Mouse (Mus musculus) cerebellum, adult 18-20 months (tissue): ENCODE data around the gene Zfp39.
A peak's percentile ranks its signal among the peaks of the same experiment; 100 is the strongest.
"Not testable (repeated sequence)": the region's sequence is repeated elsewhere in the genome, so short reads cannot be mapped to it uniquely, and the experiment has no call there.

Source experiments
- DNase-seq, 2 experiments: peaks; one replicate each; pipeline ENCODE4 v3.0.0; 2021

The Zfp39 gene

DNA sequence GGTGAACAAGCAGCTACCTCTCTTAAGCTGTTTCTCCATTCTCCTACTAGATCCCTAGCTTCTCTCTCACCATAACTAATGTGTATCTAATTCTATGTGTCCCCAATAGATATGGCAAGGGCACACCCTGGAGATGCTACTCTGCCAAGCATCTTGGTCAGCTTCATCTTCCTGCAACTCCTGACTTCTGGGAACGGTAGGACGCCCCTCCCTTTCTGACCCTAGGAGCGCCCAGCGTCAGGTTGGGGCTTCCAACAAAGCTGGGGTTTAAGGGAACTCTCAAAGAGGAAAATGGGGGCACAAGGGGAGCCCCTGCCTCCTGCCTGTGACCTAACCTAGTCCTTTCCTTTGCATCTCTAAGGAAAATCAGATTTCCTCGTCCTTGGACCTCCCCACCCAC lies 14.7 kb upstream of the Zfp39 start:
- no peak for DNase-seq

DNA sequence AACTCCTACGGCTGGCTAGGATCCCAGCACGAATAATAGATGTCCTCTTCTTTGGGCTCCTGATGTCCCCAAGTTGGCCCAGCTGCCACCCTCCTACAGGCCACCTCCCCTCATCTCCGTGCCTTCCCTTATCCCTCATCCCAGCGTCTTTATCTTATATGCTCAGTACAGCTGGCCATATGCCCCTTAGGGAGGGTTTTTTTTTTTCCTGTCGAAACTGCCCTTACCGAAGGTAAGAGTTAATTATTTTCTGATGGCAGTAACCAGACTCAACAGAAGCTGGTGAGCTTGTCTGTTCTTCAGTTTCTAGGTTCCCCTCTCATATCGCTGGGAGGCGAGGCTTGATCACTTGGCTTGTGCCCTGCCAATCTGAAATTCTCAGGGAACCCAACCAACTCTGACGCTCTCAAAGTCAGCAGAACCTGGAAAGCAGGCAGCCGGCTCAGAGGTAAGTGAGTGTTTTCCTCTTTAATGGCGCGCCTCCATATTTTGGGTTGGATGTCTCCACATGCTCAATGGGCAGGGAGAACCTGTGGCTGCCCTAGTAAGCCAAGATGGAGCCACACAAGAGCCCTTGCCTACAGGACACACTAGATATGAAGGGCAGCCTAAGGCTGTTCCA lies 13.8 kb upstream of the Zfp39 start, which contains the start of gene Btnl10:
Gene Btnl10 (plus strand): TSS at position 164 of the 622 bp plus-strand sequence.
- DNase-seq: no peak

DNA sequence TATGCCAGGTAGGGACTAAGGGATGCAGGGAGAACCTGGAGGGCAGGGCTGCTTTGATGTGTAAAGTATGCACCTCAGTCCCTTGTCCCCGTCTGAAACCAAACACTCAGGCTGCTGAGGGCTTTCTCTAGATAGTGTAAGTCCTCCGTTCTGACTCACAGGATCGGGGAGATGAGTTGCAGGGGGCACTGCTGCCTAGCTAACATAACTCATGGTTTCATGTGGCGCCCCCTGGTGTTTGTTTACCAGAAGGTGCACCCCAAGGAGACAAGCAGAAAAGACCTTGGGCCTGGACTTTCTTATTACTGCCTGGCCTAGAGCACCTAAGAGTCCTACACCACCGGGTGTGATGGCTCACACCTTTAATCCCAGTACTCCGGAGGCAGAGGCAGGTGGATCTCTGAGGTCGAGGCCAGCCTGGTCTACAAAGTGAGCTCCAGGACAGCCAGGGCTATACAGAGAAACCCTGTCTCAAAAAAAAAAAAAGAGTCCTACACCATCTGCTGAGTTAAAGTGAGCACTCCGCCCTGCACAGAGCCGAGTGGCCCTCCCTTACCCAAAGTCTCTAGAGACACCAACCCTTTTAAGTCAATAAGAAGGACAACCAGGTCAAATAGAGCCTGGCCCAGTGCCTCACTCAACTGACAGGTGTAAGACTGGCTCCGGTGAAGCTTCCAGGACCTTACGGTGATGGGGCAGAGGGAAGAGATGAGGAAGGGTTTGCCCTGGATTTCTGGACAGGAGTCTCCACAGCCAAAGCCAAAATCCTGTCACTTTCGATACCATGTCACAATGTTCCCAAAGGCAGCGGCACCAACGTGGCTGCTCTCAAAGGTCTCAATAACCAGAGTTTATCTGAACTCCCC lies 13.1 kb upstream of the Zfp39 start:
- DNase-seq: peak in 1 of 2 experiments; percentile 46

DNA sequence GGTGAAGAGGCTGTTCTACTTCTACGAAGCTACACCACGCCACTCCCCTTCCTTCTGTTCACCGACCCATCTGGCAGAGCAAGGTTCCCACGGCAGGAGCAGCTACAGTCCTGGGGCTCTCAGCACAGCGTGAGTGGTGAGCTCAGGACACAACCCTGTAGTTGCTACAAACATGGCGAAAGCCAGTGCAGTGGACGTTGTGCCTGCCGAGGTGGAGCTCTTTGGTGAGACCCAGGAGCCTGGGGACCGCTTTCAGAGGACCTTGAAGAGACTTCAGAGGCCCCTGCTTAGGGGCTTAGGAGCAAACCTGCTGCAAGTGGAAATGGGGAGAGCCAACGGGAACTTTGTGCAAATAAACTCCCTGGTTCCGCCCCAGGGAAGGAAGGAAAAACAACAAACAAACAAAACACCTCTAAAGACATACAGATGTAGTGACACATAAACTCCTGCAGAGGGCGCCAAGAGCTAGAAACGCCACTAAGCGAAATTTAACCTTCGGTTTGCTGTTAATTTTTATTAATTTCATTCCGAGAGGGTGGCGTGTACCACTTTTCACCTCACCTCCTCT lies 10.5 kb upstream of the Zfp39 start:
- peak; percentile 44 to 61 for DNase-seq

DNA sequence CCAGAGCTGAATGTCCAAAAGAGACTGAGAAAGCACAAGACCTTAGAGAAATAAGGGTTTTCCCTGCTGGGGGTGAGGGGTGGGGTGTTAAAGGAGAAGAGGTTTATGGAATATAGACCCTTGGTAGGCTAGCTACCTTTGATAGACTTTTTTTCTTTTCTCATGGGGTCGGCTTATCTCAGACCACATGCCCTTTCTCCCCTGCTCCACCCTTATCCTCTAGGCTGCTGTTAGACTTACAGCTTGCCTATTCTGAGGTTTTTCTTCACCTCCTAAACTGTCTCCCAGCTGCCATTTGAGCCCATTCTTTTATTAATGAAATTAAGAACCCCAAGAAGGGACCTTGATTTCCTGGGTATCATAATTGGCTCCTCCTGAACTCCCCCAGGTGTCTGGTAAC lies 9.8 kb upstream of the Zfp39 start:
- no peak for DNase-seq

DNA sequence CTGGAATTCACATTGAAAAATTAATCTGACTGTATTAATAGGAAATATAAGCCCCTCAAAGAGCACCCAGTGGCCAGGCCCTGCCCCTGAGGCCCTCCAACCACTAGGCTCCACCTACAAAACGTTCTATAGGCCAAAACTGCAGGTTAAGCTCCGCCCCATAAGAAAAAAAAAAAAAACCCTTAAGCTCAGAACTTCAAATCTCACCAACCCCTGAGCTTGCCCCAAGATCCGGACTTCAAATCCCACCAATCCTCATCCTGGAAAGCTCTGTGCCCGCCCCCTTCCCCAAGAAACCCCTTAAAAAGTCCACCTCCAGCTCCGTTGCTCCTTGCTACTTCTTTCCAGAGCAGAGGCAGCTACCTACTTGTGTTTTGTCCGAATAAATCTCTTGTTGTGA lies 813 bp upstream of the Zfp39 start:
- DNase-seq: no peak

DNA sequence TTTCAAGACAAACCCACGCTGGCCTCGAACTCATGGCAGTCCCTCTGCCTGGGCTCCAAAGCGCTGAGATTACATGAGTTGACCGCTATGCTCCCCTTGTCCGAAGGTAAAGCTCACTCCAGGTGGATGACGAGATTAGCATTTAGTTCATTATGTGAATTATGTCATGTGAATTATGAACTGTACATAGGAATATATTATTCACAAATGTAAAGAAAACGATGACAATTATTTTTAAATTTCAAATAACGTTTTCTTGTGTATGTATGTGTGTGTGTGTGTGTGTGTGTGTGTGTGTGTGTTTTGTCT lies 339 bp upstream of the Zfp39 start:
- no peak for DNase-seq

DNA sequence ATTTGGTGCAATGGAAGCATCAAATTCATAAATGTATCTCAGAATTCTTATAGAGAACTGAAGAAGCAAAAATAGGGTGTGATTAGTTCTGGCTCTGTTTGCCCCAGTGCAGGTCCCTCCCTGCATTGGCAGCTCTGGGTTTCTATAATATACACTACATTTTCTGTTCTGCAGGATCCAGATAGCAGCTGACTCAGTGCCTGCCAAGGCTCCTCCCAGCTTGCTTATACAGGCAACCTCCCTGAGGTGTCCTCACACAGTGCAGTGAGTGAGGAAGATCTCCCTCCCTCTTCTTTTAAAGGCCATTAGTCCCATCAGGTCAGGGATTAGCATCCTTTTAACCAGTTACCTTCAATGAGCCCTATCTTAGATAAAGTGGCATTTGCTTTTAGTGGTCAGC lies 2.9 kb downstream of the Zfp39 start:
- DNase-seq: no peak

DNA sequence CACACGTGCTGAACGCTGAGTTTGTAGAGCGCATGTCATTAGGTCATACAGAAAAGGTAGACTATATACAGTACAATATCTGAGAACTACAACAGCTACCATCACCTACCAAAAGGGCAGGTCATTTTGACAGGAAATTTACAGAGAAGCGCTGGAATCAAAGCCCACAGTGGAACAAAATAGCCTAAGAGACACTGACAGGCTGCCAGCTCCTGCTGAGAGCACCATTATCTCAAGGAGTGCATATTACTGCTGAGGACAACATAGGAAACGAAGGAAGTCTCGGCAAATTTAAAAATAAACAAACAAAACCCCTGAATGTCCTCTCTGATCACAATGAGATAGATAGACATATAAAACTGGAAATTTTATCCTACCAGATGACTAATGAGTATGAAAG lies 6.5 kb downstream of the Zfp39 start:
- peak in 1 of 2 experiments; percentile 25 for DNase-seq

DNA sequence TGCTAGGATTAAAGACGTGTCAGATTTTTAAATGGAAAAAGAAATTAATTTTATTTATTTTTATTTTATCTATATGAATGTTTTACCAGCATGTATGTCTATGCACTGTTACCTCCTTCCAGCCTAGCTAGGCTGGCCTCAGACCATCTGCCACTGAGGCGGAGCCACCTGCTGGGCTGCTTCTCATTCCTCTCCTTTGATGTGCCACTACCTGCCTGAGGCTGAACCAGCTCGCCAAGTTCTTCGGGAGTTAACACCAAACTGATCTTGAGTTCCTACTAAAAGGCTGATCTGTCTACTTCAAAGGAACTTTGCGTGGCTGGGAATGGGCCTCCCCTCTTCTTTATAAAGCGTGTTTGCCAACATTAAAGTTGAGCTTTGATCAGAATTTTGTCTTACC lies 9.6 kb downstream of the Zfp39 start:
- peak in 1 of 2 experiments; percentile 35 for DNase-seq

DNA sequence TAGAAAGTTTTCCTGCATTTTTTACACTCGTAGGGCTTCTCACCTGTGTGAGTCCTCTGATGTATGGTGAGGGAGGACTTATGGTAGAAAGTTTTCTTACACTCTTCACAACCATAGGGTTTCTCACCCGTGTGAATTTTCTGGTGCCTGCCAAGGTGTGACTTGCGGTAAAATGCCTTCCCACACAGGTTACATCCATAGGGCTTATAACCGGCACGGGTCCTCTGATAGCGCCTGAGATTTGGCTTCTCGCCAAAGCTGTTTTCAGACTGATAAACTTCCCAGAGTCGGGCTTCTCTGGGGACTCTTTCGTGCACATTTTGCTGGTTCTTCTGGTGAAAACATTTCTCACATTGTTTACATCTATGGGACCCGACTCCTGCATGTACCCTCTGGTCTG lies 13.5 kb downstream of the Zfp39 start:
- no peak for DNase-seq

DNA sequence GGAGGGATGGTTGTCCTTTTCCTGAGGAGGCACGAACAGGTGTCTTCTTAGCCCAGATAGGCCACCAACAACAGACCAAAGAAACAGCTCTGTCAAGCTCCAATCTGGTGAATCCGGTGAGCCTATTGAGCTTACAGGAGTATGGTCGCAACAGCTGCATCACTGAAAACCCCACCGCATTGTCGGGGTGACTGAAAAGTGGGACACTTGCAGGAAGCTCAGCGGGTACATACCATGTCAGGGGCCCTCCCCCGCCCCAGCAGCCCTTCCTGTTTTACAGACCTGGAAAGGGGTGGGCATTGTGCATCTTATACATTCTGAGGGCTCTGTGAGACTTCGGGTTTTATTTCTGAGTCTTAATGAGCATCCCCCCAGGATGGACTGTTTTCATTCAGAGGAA lies 20.3 kb downstream of the Zfp39 start:
- no peak for DNase-seq

DNA sequence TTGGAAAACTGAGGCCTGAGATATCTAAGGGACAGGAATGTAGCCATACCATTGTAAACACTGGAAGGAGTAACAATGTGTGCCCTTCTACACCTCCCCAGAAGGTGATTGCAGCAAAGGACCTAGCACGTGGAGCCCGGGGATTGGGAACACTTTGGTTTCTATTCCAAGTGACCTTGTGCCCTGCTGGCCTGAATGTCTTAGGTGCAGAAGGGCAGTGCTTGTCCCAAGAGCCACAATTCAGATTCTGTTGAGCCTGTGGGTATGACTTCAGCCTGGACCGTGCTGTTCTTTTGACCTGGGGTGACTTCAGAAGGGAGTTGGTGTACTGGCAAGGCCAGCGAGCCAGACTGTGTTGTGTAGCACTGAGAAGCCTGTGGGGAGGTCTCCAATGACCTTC lies 33.1 kb downstream of the Zfp39 start:
- no peak for DNase-seq

DNA sequence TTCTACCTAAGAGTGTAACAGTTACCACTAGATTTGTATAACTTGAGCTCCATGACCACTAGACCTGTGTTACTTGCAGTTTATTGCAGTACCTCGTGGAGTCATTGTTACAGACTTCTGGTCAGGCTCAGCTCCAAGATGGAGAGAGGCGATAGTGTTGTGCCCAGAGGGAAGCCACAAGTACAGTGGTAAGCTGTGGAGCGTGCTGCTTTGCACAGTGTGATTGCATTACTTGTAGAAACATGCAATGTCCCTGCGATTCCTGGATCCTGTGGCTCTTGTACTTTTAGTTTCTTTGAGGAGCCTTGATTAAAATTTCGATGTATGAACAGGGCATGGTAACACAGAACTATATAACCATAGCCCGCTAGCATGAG lies 36.1 kb downstream of the Zfp39 start:
- DNase-seq: peak in 1 of 2 experiments; percentile 10

DNA sequence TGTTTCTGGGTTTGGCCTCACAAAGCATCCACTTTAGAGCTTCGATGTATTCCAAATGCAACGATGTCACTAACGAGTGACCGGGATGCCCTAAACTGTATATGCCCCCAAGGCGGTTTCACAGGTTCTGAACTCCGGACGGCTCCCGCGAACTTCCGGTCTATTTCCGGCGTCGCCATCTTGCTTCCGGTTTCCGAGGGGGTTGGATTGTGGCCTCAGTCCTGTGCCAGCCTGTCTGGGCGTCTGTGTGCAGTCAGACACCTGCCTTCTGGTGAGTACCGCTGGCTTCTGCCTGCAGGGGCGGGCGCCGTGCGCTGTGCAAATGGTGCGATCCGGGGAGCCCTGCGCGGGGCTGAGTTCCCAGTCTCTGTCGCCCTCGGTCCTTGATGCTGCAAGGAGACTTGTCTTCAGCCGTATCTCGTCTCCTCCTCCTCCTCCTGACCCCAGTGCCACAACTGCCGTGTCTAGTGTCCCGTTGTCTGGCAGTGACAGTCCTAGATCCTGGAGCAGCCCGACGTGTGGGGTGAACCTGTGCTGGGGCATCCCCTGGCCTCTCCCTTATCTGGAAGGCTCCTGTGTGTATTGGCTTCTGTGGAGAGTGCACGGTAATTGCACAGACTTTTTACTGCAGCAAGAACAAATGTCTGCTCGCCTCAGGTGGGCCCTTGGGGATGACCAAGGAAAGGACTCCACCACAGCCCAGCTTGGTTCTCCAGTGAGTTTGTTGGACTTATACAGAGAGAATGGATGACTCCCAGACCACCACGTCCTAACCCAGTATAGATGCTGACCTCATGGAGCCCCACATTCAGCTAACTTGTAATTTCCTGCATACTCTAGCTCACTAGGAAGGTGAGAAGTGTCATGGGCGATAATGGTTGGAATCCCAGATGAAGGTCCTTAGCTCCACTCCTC lies 36.7 kb downstream of the Zfp39 start, which contains the start of gene 2810021J22Rik:
Gene 2810021J22Rik (plus strand): TSS at position 178 of the 915 bp plus-strand sequence.
- DNase-seq: peak; percentile 79 to 83

DNA sequence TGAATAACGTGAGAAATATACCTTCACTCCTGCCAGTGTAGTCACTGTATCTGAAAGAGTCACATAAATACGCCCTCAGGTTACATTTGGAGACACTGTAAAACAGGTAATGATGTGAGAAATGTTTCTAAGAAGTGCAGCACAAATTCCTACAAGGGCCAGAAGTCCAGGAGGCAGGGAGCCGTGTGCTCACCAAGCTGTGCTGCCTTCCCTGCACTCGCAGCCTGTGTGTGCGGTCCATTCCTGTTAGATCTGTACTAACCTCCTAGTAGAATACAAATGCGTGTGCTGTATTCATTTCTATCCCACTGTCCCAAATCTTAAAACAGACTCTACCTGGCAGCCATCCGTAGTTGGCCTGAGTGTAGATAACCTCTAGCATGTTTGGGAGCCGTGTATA lies 43.3 kb downstream of the Zfp39 start:
- no peak for DNase-seq

DNA sequence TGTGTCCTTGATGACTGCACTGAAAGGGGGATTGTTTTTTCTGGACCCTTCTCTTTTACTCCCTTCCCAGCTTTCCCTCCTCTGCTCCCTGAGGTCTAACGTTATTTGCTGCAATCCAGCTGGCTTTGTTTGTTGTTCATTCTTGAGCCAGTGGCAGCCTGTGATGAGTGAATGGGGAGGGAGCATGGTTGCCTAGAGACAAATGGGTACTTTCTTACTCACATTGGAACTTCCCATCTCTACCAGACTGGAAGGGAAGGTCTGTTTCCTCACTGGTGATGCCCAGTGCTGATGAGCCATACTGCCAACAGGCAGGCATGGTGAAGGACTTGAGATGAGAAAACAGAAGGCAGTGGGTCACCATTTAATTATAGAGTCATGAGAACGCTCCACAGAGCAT lies 54.3 kb downstream of the Zfp39 start:
- DNase-seq: no peak

DNA sequence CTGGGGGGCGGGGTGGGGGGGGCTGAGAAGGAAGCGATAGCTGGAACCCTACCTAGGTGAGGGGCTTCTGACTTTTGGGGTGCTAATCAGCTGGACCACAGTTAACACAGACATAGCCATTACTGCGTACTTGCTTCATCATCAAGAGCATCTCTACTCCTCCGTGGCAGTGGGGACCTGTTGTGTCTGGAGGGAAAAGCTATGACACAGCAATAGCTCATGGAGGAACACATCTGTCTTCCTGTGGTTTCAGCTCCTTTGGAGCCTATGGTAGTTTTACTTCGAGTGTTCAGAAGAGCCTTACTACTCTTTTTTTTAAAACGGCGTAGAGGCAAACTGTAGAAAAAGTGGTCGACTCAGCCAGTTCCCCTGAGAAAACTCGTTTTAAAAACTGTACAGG lies 56.4 kb downstream of the Zfp39 start:
- no peak for DNase-seq

DNA sequence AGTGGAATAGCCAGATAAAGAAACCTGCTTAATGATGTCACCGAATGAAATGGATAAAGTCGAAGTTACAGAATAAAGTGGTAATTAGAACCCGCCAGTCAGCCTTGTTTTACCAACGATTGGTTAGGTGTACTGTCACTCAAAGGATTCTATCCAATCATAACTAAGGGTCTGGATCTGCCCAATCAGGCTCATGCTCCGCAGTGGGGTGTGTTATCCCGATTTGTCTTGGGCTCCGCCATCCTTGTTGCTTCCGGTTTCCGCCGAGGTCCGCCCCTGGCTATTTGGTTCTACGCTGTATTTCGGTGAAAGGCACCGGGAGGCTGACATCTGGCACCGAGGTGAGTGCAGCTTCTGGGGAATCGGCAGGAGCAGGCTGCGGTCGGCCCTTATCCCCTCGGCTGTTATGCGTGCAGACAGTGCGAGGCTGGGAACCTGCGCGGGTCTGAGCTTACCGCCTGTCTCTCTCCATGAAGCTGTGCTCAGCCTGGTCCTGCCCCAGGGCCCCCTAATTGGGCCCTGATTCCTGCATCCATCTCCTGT lies 57.0 kb downstream of the Zfp39 start, which contains the start of gene Gm12258:
Gene Gm12258 (plus strand): TSS at position 240 of the 543 bp plus-strand sequence.
- peak; percentile 87 to 92 for DNase-seq

DNA sequence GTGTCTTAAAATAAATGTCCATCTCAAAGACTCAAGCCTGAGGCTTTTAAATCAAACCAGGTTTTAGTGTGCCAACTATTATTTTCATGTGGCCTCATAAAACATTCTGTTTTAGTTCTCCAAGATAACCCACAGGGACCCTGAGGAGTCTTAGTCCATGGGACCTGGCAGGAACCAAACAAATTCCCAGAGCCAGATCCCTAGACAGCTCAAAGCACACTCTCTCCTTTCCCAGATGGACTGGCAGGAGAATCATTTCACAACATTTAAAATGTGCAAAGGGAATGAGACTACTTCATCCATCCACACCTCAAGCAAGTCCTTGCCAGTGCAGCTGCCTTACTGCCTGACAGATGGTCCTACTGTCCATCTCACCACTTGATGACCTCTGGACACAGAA lies 65.1 kb downstream of the Zfp39 start, which contains the start of gene Olfr311:
Gene Olfr311 (plus strand): TSS at position 301 of the 400 bp plus-strand sequence.
- not testable (repeated sequence) for DNase-seq
